Mouse (Mus musculus) heart, postnatal 0 days (tissue): ENCODE data around the gene Mgat4e. TPM values are rescaled to one million over a fixed set of nuclear protein-coding genes. Genes with fewer than 3 reads are reported as not detected.
A peak's percentile ranks its signal among the peaks of the same experiment; 100 is the strongest.

ENCODE experiments used
- ATAC-seq: fragments of 200-750 bp; cut with Nextera tagmentation; 2 replicates; pipeline ENCODE4 v1.8.0; 2017; ENCODE audit warnings: low read depth, moderate number of reproducible peaks, moderate library complexity; ENCODE audit not compliant: insufficient read depth
- DNase-seq: peaks from one replicate; pipeline ENCODE4 v3.0.0-alpha.2; 2016; ENCODE audit warnings: low spot score
- H3K27ac ChIP-seq: fragments of 300-500 bp; sonication (generic); 2 replicates; pipeline ENCODE4 v1.5.1; 2014; ENCODE audit warnings: low read depth, mild to moderate bottlenecking
- H3K27me3 ChIP-seq: fragments of 300-500 bp; sonication (generic); 2 replicates; pipeline ENCODE4 v1.6.1; 2014; ENCODE audit warnings: low read length, mixed read lengths; ENCODE audit not compliant: control insufficient read depth, insufficient read depth
- H3K36me3 ChIP-seq: fragments of 300-500 bp; sonication (generic); replicated peaks from 2 replicates; pipeline ENCODE4 v1.6.1; 2014; ENCODE audit warnings: low read length, mixed read lengths; ENCODE audit not compliant: control insufficient read depth, insufficient read depth
- H3K4me1 ChIP-seq: fragments of 300-500 bp; sonication (generic); 2 replicates; pipeline ENCODE4 v1.6.1; 2014; ENCODE audit warnings: antibody characterized with exemption; ENCODE audit not compliant: control insufficient read depth, insufficient read depth
- H3K4me2 ChIP-seq: fragments of 300-500 bp; sonication (generic); 2 replicates; pipeline ENCODE4 v1.6.1; 2014; ENCODE audit warnings: low read depth, mild to moderate bottlenecking, low read length, moderate library complexity
- H3K4me3 ChIP-seq: fragments of 300-500 bp; sonication (generic); 2 replicates; pipeline ENCODE4 v1.5.1; 2014; ENCODE audit warnings: low read depth, low read length
- H3K9ac ChIP-seq: fragments of 300-500 bp; sonication (generic); replicated peaks from 2 replicates; pipeline ENCODE4 v1.6.1; 2014; ENCODE audit warnings: low read depth, low read length, mixed read lengths
- H3K9me3 ChIP-seq: fragments of 300-500 bp; sonication (generic); replicated peaks from 2 replicates; pipeline ENCODE4 v1.6.1; 2016; ENCODE audit warnings: low read length; ENCODE audit not compliant: control insufficient read depth
- CTCF ChIP-seq: IDR thresholded peaks from 2 replicates; pipeline ENCODE4 v1.5.1; 2016; ENCODE audit warnings: antibody characterized with exemption, control low read depth, low read depth
- EP300 ChIP-seq: IDR thresholded peaks from 2 replicates; pipeline ENCODE4 v1.6.1; 2016; ENCODE audit warnings: antibody characterized with exemption, low read depth
- WGBS: fragments of 180-500 bp; shearing (Covaris S2); extraction: QIAGEN DNeasy Blood & Tissue Kit; methylation state at CpG from one replicate; pipeline ENCODE4 v1.1.7; 2014; 5-methylcytosine and 5-hydroxymethylcytosine counted together
- polyA plus RNA-seq: library from polyadenylated mRNA; unstranded; fragments of >200 nt; fragmentation: Nextera tagmentation; extraction: Ambion mirVana; gene quantifications from 2 replicates; pipeline ENCODE4 v1.2.1, GENCODE M21; 2015
- total RNA-seq: library from RNA; depleted of rRNA; stranded (reverse); fragments of >200 nt; gene quantifications from 2 replicates; pipeline ENCODE4 v1.2.3, GENCODE M21; 2014; ENCODE audit warnings: low replicate concordance

Gene Mgat4e
- total and polyA plus RNA-seq, 2 experiments from 2014 or later, result not detected

DNA sequence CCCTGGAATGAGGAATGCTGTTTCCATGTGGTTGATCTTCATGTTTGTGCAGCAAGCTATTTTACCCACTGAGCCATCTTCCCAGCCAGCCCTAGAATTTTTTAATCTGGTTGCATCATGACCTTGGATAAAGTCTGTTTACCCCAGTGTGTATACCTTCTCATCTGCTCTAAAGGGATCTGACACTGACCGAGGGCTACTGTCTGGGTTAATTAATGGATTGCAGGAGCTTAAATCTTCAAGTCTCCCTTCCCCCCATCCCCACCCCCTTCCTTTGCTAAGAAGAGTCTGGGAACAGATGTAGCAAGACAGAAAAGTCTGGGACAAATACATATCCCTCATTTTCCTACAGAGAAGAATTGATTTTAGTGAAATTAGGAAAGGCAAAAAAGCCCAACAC, 18.0 kb upstream of the Mgat4e start:
- 69% methylated on average over 1 of the region's 1 CpGs for WGBS
- H3K27ac ChIP-seq, result no peak overlapping the region

DNA sequence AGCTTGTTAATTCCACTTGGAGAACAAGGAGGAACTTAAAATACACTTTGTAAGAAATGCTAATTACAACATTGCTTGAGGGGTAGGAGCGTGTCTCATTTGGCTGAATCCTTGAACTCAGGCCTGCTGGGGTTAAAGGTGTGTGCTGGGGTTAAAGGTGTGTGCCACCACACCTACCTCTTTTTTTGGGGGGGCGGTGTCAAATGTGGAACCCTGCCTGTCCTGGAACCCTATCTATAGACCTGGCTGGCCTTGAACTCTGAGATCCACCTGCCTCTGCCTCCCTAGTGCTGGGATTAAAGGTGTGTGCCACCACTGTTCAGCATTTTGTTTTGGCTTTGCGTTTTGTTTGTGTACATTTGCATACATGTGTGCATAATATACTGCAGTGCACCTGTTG, 14.2 kb upstream of the Mgat4e start:
- no peak overlapping the region for H3K4me2 ChIP-seq
- no peaks in the 10 kb centered on the region for H3K9me3 ChIP-seq
- no peak overlapping the region for H3K9ac ChIP-seq
- TF ChIP-seq CTCF (no peak), EP300 (no peak)
- ATAC-seq, result no peak
- no peaks in the 10 kb centered on the region for H3K36me3 ChIP-seq
- peaks cover 13% of the 10 kb centered on the region for H3K4me1 ChIP-seq
- no peak overlapping the region for H3K27ac ChIP-seq
- WGBS, result 90% methylated on average over 3 of the region's 3 CpGs
- H3K4me3 ChIP-seq, result no peak overlapping the region
- no peaks in the 10 kb centered on the region for H3K27me3 ChIP-seq
- no peak for DNase-seq

More for the DNA sequence above, 18.0 kb upstream of the Mgat4e start:
- H3K36me3 ChIP-seq, result no peaks in the 10 kb centered on the region
- no peak overlapping the region for H3K9ac ChIP-seq
- H3K27me3 ChIP-seq, result no peaks in the 10 kb centered on the region
- no peaks in the 10 kb centered on the region for H3K9me3 ChIP-seq
- ATAC-seq (no peak), DNase-seq (no peak)
- peaks cover 10% of the 10 kb centered on the region for H3K4me1 ChIP-seq
- no peak for TF ChIP-seq CTCF
- TF ChIP-seq EP300, result no peak
- no peak overlapping the region for H3K4me2 ChIP-seq
- no peak overlapping the region for H3K4me3 ChIP-seq

DNA sequence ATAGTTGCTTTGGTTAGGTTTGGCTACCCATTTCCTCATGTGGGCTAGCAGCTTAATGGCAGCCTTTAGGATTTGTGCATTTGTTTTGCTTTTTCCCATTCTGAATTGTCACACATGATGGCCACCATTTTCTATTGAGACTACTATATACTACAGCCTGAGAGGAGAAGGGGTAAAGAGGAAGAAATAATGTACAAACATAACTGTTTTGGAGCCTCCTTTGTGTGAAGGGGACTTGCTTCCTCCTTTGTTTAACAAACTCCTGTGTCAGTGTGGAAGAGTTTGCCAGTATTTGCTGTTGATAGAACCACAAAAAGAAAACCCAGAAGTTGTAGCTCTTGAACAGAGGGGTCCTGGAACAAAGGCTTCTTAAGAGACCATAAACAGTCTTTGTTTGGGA, 13.0 kb upstream of the Mgat4e start:
- Histone ChIP-seq H3K4me3 (no peak overlapping the region), H3K4me2 (peak overlapping the region; percentile 91), H3K9me3 (no peaks in the 10 kb centered on the region), H3K36me3 (no peaks in the 10 kb centered on the region), H3K4me1 (peaks cover 13% of the 10 kb centered on the region), H3K27ac (no peak overlapping the region), H3K9ac (no peak overlapping the region), H3K27me3 (no peaks in the 10 kb centered on the region)
- no peak for TF ChIP-seq CTCF
- no peak for TF ChIP-seq EP300
- DNase-seq (no peak), ATAC-seq (no peak)

DNA sequence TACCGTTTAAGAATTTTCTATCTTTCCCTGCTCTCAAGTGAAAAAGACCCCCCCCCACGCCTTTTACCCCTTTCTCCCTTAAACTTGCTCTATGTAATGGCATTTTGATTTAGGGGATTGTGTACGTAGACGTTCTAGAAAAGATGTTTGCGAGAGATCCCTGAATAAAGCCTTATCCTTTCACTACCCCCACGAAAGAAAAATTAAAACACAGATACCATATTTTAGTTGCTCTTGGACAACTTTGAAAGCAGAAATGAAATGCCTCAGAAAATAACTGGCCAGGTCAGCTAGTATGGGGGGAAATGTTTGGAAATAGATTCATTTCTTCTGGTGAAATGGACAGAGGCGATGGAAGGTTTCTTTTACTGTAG, 12.3 kb upstream of the Mgat4e start:
- H3K36me3 ChIP-seq, result no peaks in the 10 kb centered on the region
- peak overlapping the region; percentile 95 for H3K9ac ChIP-seq
- H3K4me3 ChIP-seq, result peak overlapping the region; percentile 99
- ATAC-seq, result no peak
- H3K4me1 ChIP-seq, result peaks cover 13% of the 10 kb centered on the region
- no peak for DNase-seq
- H3K27ac ChIP-seq, result no peak overlapping the region
- TF ChIP-seq CTCF (no peak), EP300 (no peak)
- WGBS, result 21% methylated on average over 7 of the region's 7 CpGs
- H3K27me3 ChIP-seq, result no peaks in the 10 kb centered on the region
- no peaks in the 10 kb centered on the region for H3K9me3 ChIP-seq
- peak overlapping the region; percentile 91 for H3K4me2 ChIP-seq

DNA sequence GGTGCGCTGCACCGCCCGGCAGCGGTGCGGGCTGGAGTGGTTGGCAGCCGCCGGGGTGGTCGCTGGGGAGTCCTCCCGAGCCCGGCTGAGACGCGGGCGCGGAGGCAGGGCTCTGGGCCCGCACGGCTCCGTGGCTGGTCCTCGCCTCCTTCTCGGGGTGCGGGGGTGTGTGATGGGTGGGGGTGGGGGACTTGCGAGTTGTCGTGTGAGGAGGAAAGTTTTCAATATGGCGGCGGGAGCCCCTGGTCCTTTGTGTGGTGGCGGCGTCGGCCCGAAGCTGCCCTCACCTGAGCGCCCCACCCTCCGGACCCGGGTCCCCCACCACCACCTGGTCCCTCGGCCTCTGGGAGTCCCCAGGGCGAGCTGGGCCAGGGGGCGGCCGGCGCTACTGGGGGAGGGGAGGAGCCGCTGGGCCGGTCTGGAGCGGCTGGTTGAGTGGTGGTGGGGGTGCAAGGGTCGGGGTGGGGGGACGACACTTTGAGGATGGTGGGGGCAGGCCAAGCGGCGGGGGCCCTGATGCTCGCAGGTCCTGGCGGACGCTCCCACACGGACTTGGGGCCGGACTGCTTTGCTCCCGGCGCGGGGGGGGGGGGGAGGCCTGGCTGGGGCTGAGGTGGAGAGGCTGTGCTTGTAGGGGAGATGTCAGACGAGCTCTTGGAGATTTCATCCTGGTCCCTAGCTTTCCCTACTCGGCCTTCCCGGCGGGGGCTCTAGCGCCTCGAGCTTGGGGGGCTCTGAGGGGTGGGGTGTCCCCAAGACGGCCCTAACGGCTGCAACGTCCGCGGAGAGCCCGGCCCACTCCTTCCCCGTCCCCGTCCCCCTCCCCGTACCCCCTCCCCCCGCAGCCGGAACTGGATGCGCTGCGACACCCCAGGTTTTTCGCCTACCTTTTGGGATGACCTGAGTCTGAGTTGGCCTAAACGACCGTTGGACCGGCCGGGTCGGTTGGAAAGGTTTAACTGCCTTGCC, 11.6 kb upstream of the Mgat4e start:
- H3K9me3 ChIP-seq, result no peaks in the 10 kb centered on the region
- no peaks in the 10 kb centered on the region for H3K36me3 ChIP-seq
- H3K9ac ChIP-seq, result peak overlapping the region; percentile 95
- TF ChIP-seq CTCF, result no peak
- TF ChIP-seq EP300, result no peak
- DNase-seq (peak; percentile 35), ATAC-seq (peak; percentile 8; the same call in 1 of the 2 replicates)
- H3K4me3 ChIP-seq, result peak overlapping the region; percentile 99
- under 1% methylated on average over 46 of the region's 76 CpGs for WGBS
- H3K4me2 ChIP-seq, result peak overlapping the region; percentile 91
- H3K4me1 ChIP-seq, result peaks cover 16% of the 10 kb centered on the region
- H3K27ac ChIP-seq, result peak overlapping the region; percentile 88
- no peaks in the 10 kb centered on the region for H3K27me3 ChIP-seq

DNA sequence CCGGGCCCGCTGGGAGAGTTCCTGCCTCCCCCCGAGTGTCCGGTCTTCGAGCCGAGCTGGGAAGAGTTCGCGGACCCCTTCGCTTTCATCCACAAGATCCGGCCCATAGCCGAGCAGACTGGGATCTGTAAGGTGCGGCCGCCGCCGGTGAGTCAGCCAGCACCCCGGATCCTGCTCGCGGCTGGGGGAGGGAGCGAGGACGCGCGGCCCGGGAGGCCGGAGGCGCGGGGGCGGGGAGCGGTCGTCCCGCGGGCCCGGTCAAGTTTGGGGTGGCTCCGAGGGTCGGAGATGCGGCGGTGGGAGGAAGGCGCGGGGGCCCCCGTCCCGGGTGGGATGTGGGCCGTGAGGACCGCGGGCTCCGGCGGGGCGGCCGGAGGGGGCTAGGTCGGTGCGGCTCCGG, 10.9 kb upstream of the Mgat4e start:
- DNase-seq (no peak), ATAC-seq (peak; percentile 3; the same call in 1 of the 2 replicates)
- H3K36me3 ChIP-seq, result no peaks in the 10 kb centered on the region
- WGBS, result under 1% methylated on average over 36 of the region's 50 CpGs
- H3K9ac ChIP-seq, result peak overlapping the region; percentile 95
- peak overlapping the region; percentile 88 for H3K27ac ChIP-seq
- TF ChIP-seq EP300, result no peak
- TF ChIP-seq CTCF, result no peak
- H3K4me1 ChIP-seq, result peaks cover 23% of the 10 kb centered on the region
- H3K27me3 ChIP-seq, result no peaks in the 10 kb centered on the region
- no peaks in the 10 kb centered on the region for H3K9me3 ChIP-seq
- peak overlapping the region; percentile 99 for H3K4me3 ChIP-seq
- H3K4me2 ChIP-seq, result peak overlapping the region; percentile 91
